Mouse (Mus musculus) gonadal fat pad, adult 2 months (tissue): Measurements from ENCODE around the gene D17H6S53E. TPM values are rescaled to one million over a fixed set of nuclear protein-coding genes. Genes with fewer than 3 reads are reported as not detected.
A peak's percentile ranks its signal among the peaks of the same experiment; 100 is the strongest.

ENCODE experiments used
- DNase-seq: peaks from one replicate; pipeline ENCODE4 v3.0.0-alpha.2; 2012; ENCODE audit warnings: low read depth
- polyA plus RNA-seq: library from polyadenylated mRNA; depleted of rRNA; stranded (reverse); fragments of >200 nt; gene quantifications from 2 replicates; pipeline ENCODE4 v1.2.3, GENCODE M21; 2012; rRNA removed

D17H6S53E gene
- 6.4 and 7.7 TPM in 2 replicates for polyA plus RNA-seq

GRCm38 (mm10) chr17:35126206-35126611 is at the start of gene D17H6S53E:
D17H6S53E (plus strand) TSS chr17:35126373.
- no peak for DNase-seq

- DNase-seq = no peak
Measured at GRCm38 (mm10) chr17:35076507-35077176, 49.5 kb upstream of the D17H6S53E start, which contains the start of gene Ly6g6e. Ly6g6e (plus strand) TSS chr17:35076902.

DNA sequence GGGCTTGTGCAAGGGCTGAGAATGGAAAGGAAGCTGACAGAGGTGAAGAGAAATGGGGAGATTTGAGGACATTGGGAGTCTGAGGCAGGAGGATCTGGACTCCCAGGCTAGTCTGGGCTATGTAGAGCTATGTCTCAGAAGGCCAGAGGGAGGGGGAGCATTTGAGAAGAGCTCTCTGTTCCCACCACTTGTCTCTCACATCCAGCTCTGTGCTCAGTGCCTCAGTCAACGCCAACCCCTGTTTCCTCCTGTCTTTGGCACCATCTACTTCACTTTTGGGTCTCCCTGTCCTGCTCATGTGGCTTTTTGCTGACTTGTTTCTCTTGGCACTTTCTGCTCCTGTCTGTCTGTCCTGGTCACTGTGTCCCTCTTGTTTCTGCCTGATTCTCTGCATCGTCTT is 48.9 kb upstream of the D17H6S53E start:
- no peak for DNase-seq

DNA sequence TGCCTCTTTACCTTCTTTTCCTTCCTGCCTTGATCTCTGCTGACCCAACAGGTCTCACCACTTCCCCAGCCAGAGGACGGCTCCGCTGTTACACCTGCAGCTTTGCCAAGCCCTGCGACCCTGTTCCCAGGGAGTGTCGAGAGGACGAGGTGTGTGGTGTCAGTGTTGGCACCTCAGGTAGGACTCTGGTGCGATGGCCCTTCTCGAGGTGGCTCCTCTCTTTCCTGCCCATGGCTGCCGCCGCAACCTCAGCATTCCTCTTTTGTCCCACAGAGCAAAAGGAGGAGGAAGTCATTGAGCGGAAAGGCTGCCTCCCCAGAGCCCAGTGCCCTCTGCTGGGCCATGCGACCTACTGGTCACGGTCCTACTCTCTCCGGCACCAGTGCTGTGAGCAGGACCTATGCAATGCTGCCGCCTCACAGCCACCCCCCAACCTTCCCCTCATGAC is 48.4 kb upstream of the D17H6S53E start, which contains the start of gene Ly6g6d:
Gene Ly6g6d (minus strand): TSS at position 280 of the 448 bp plus-strand sequence.
- DNase-seq = no peak

- DNase-seq = no peak
Measured at GRCm38 (mm10) chr17:35079778-35080177, 46.4 kb upstream of the D17H6S53E start.

GRCm38 (mm10) chr17:35080248-35080647 is 45.9 kb upstream of the D17H6S53E start:
- no peak for DNase-seq

GRCm38 (mm10) chr17:35080710-35081109 is 45.5 kb upstream of the D17H6S53E start:
- no peak for DNase-seq

GRCm38 (mm10) chr17:35082841-35083576 is 43.2 kb upstream of the D17H6S53E start:
- DNase-seq = no peak

DNA sequence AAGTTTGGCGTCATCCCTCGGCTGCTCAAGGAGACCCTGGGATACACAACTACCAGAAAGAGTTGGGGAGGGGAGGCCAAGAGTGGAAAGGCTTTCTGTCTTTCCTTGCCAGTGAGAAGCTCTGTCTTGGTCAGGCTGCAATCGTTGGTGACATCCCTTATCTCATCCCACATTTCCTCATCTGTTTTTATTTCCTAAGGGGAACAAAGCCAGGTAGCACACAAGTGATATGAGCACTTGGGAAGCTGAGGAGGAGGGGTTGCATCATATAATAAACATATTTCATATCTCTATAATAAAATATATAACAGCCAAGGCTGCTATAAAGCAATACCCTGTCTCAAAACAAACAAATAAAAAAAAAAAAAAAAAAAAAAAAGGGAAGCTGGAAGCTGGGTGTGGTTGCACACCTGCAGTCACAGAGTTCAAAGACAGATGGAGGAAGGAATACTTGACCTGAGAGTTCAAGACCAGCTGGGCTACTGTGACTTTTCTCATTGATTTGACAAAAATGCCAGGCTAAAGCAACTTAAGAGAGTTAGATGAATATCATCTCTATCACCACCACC is 42.2 kb upstream of the D17H6S53E start:
- DNase-seq = no peak

DNA sequence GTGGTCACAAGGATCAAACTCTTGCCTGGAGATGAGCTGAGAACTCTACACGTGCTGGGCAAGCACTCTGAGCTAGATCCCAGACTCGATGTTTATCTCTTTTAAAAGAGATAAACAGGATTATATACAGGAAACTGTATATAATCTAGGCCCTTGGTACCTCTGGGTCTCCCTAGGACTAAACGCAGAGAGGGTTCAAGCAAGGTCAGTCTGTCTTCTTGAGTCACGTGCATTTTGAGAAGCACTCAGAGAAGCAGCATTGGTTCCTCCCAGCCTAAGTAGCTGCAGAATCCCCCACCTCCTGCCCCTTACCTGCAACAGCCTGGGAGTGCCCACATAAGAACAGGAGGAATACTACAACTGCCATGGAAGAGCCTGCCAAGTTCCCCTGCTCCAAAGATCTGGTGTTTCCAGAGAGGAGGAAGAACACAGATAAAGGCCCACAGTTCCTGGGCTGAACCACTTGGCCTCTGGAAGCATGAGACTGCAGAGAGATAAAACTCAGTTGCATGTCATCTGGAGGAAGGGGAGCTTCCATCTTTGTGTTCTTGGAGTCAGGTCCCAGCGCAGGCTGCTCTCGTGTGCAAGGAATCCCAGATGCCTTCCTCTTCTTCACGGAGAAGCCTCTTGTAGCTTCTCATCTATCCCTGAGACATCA is 40.8 kb upstream of the D17H6S53E start, which contains the start of gene Ly6g6f:
Gene Ly6g6f (minus strand): TSS at position 403 of the 658 bp plus-strand sequence.
- no peak for DNase-seq

GRCm38 (mm10) chr17:35088151-35088550 is 38.0 kb upstream of the D17H6S53E start:
- DNase-seq = no peak

- DNase-seq = peak; percentile 44
Measured at GRCm38 (mm10) chr17:35088825-35089644, 37.1 kb upstream of the D17H6S53E start, which contains the start of gene Abhd16a. Abhd16a (plus strand) TSS chr17:35089263.

DNA sequence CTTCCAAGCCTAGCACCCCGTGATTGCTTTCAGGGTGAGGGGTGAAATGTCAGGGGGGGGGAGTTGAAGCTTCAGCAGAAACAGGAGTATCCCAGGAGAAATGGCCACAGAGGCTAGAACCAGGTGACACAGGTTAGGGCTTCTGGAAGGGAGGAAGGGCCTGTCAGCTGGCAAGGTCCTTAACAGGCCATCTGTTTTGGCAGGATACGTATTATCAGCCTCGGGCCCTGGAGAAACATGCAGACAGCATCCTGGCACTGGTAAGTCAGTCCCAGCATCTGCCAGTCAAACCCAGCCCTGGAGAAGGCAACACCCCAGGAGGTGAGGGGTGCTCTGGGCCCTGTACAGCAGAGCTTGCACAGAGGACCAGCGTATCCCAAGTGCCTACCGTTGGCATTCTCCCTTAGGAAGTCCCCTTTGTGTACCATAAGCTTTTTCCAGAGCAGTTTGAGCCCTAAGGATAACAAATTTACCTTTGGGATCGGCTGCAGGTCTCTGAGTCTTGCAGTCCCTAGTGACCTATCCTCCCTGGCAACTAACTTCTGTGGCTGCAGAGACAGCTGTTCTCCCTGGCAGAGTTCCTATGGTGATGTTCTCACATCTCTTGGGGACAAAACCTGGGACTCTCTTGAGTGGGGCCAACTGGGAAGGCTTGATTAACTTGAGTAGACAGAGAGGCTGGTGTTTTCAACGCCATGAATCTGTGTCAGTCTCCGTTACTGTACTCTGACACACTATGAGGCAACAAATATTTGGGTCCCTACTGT is 35.8 kb upstream of the D17H6S53E start:
- DNase-seq = no peak

DNA sequence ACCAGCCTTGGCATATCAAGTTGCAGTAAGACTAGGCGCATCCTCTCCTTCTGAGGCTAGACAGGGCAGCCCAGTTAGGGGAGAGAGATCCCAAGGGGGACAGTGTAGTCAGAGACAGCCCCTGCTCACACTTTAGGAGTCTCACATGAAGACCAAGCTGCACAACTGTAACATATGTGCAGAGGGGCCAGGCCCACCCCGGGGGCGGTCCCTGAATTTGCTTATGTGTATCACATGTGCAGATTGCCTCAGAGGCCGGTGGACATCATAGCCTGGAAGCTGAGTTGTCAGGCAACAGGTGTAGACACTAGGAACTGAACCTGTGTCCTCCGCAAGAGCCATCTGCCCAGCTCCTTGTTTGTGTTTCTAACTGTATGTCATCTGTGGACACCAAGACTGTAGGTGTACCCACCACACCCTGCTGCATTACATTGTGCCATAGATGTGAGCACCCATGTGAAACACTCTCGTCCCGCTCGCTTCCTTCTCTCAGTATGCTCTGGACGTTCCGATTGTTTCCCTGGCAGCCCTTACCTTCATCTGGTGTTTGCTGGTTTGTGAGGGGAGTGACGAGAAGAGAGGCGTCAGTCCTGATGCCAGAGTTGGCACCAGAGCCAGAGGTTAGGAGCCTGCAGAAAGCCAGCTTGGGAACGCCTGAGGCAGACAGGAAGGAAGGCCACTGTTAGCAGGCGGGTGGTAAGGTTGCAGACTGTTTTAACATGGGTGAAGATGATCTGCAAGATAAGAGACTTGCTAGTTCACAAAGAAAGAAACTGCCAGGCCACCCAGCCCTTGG is 33.6 kb upstream of the D17H6S53E start:
- DNase-seq = no peak

GRCm38 (mm10) chr17:35094475-35095365 is 31.5 kb upstream of the D17H6S53E start:
- DNase-seq = no peak

GRCm38 (mm10) chr17:35096597-35096996 is 29.6 kb upstream of the D17H6S53E start:
- no peak for DNase-seq

GRCm38 (mm10) chr17:35097164-35097655 is 29.0 kb upstream of the D17H6S53E start:
- no peak for DNase-seq

GRCm38 (mm10) chr17:35100196-35100765 is 25.9 kb upstream of the D17H6S53E start:
- DNase-seq = no peak
